Mouse (Mus musculus): ENCODE measurements around the gene Cic. TPM values are rescaled to one million over a fixed set of nuclear protein-coding genes. Genes with fewer than 3 reads are reported as not detected.

Cic gene
- total RNA-seq, 1 experiment from 2014 or later, result 44.4 TPM

DNA sequence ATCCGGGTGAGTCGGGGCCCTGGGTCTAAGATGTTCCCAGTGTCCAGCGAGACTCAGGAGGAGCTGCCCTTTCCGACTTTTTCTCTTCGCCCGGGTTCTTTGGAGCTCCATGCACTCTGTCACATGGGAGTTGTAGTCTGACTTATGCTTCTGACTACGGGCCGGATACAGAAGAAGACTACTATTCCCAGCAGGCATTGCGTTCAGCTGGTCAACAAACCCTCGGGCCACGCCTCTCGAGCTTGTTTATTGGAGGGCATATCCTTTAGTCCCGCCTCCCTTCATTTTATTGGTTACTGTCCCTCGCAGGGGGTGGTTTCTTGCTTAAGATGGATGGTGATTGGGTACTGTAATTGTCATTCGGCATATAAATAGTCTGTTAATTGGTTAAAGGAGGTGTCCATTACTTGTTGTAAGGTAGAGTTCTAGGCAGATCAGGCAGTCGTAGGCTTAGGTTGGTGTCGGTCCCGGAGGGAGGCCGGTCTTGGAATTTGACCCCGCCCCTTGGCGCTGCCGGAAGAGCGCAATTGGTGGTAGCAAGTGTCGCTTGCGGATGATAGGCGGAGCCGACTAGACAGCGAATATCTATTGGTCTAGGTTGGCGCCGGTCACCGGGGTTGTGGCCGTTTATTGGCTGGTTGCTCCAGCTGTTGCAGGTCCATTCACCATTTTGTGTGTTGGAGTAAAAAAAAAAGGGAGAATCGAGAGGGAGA is 403 bp downstream of the Cic start:
- peak; percentile 73 for ATAC-seq (replicated peaks; ENCODE audit: low read depth, poor library complexity, severe bottlenecking)

DNA sequence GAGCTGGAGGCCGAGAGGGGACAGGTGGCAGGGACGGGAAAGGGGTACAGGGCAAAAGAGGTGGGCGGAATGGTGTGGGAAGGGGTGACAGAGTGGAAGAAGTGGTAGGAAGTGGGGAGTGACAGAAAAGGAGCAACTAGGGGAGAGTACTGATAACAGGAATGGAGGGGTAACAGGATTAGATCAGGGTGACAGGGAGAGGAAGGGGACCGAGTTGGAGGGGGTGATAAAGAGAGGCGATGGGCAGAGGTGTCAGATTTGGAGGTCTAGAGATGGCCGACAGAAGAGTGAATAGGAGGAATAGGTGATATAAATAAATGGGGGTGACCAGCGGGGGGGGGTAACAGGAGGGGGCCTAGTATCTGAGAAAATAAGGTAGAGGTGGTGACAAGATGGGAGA is 1.1 kb downstream of the Cic start:
- ATAC-seq (replicated peaks; ENCODE audit: low read depth, poor library complexity, severe bottlenecking), result no peak

DNA sequence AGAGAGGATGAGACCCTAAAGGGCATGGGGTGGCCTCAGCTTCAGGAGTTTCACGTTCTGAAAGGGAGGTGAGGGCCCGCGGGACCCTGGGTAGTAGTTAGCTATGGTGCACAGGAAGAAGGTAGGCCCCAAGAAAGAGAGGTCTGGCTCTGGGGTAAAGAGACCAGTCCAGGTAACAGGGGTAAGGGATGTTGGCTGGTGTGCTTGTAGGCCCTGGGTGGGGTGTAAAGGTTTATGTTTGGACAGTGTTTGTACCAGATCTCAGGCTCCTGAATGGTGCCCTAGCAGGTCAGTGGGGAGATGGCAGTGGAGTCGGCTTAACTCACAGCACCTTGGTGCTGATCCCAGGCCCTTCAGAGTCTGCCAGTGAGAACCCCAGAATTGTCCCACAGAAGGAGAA is 1.5 kb downstream of the Cic start:
- no peak for ATAC-seq (replicated peaks; ENCODE audit: low read depth, poor library complexity, severe bottlenecking)

DNA sequence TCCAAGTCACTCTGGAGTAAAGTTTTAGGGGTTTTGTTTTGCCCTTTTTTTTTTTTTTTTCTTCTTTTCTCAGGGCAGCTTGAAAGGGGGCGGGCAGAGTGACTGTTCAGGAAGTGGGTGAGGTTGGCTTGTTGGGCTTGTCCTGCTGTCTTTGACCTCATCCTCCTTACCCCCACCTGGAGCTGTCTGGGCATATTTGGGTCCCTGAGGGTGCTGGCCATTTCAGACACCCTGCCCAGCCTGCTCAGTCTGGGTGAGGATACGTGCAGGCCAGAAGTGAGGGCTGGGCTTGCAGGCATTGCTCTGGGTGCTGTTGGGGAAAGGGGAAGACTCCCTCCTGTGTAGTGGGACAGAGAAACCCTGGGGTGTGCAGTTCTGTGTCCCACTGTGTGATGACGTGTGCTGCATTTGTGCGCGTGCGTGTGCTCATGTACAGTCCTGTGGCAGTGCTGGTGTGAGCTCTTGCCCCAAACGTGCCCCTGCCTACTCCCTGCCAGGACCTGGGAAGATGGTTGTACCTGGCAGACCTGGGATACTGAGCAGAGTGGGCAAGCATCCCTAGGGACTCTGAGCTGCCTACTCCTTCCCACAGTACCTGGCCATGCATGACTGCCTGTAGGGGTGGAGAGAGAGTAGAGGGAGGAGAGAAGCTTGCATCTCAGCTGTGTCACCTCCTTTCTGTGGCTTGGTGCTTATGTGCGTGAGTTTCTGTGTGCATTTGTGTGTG is 2.2 kb downstream of the Cic start:
- ATAC-seq (replicated peaks; ENCODE audit: low read depth, poor library complexity, severe bottlenecking), result 0 out of 2 replicates have a peak, but pooled peaks have one; percentile 1

DNA sequence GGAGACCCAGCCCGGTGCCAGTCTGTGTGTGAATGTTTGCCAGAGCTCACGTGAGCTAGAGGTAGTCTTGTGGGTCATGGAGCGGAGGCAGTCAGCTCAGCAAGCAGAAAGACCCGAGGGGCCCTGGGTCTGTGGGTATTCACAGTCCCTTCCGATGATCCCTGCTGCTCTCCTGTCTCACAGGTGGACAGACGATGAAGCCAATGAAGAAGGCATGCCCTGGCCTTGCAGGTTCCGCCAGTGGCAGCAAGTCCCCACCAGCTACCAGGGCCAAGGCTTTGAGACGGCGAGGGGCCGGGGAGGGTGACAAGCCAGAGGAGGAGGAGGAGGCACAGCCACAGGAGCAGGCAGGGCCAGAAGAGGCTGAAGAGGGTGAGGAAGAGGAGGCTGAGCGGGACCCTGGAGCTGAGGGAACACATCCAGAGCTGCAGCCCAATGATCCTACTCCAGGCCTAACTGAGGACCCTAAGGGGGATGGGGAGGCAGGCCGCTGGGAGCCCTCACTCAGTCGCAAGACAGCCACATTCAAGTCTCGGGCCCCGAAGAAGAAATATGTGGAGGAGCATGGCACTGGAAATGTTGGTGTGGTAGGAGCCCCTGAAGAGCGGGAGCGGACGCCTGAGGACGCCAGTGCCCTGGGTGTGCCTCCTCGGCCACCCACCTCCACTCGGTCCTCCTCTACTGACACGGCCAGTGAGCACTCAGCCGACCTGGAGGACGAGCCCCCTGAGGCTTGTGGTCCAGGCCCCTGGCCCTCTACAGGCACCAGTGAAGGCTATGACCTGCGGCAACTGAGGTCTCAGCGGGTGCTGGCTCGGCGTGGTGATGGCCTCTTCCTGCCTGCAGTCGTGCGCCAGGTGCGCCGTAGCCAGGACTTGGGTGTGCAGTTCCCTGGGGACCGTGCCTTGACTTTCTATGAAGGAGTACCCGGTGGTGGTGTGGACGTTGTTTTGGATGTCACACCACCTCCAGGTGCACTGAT is 3.4 kb downstream of the Cic start:
- no peak for ATAC-seq (replicated peaks; ENCODE audit: low read depth, poor library complexity, severe bottlenecking)

DNA sequence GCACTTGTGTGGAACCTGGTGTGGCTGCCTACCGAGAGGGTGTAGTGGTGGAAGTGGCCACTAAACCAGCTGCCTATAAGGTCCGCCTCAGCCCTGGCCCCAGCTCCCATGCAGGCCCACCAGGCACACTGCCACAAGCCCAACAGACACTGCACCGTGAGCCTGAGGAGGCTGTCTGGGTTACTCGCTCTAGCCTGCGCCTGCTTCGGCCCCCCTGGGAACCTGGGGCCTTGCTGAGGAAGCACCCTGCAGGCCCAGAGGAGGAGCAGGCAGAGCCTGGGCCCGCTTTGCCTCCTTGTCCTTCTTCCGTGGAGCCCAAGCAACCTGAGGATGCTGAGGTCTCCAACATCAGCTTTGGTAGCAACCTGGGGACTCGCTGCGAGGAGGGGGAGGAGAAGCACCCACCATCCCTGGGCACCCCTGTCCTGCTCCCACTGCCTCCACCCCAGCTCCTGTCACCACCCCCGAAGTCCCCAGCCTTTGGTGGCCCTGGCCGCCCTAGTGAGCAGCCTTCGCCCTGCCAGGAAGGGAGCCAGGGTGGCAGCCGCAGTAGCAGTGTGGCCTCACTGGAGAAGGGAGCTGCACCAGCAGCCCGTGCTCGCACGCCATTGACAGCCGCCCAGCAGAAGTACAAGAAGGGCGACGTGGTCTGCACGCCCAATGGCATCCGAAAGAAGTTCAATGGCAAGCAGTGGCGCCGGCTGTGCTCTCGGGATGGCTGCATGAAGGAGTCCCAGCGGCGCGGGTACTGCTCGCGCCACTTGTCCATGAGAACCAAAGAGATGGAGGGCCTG is 4.3 kb downstream of the Cic start:
- ATAC-seq (replicated peaks; ENCODE audit: low read depth, poor library complexity, severe bottlenecking), result no peak

DNA sequence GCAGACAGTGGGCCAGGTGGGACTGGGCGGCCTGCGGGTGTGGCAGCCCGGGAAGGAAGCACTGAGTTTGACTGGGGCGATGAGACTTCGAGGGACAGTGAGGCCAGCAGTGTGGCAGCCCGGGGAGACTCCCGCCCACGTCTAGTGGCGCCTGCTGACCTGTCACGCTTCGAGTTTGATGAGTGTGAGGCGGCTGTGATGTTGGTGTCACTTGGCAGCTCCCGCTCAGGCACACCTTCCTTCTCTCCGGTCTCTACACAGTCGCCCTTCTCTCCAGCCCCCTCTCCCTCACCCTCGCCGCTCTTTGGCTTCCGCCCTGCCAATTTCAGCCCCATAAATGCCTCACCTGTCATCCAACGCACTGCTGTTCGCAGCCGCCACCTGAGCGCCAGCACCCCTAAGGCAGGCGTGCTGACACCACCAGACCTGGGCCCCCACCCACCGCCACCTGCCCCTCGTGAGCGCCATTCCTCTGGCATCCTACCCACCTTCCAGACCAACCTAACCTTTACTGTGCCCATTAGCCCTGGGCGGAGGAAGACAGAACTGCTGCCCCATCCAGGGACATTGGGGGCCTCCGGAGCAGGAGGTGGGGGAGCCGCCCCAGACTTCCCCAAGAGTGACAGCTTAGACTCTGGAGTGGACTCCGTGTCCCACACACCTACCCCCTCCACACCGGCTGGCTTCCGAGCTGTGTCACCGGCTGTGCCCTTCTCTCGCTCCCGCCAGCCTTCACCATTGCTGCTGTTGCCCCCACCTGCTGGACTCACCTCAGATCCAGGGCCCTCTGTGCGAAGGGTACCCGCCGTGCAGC is 5.1 kb downstream of the Cic start:
- ATAC-seq (replicated peaks; ENCODE audit: low read depth, poor library complexity, severe bottlenecking), result no peak

DNA sequence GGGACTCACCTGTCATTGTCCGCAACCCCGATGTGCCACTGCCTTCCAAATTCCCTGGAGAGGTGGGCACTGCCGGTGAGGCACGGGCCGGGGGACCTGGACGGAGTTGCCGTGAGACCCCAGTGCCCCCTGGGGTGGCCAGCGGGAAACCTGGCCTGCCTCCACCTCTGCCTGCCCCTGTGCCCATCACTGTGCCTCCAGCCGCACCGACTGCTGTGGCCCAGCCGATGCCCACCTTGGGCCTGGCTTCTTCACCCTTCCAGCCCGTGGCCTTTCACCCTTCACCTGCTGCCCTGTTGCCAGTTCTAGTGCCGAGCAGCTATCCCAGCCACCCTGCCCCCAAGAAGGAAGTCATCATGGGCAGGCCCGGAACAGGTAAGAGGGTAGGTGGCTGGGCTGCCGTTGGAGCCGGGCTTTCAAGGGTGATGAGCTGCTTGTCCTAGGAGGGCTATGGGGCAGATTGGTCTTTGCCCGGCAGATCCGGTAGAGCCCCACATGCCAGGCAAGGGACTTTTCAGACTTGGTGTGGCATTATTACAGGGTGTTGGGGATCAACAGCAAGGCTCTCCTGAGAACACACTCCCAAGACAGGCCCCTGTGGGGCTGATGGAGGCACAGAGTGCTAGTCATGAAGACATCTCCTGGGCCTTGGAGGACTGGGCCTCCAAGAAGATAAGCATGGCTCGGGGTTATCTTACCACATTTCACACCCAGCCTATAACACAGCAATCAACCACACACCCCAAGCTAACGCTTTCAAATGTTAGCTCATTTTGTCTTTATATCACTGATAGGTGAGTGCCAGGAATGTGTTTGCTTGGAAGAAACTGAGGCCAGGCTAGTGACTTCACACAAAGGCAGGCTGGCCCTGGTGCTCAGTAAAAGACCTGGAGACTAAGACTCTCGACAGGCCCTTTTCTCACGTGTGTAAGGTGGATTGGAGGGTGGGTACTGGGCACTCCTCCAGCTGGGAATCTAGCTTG is 6.0 kb downstream of the Cic start:
- peak; percentile 12; the same call in 1 of the 2 replicates for ATAC-seq (replicated peaks; ENCODE audit: low read depth, poor library complexity, severe bottlenecking)

DNA sequence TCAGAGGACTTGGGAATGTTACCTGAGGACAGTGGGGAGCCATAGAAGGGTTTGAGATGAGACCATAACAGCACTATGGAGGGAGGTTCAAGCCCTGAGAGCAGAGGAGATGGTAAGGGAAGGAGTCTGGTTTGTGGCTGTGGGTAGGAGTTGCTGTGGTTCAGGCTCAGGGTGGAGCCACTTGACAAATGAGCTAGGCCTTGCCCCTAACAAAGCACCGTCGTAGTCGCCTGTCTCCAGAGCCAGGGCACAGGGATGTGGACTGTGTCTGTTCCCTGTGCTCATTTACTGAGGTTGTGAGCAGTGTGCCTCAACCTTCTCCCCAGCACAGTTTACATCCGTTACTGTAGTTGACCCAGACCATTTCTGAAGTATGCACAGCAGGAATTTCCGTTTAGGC is 7.1 kb downstream of the Cic start:
- peak; percentile 61 for ATAC-seq (replicated peaks; ENCODE audit: low read depth, poor library complexity, severe bottlenecking)

DNA sequence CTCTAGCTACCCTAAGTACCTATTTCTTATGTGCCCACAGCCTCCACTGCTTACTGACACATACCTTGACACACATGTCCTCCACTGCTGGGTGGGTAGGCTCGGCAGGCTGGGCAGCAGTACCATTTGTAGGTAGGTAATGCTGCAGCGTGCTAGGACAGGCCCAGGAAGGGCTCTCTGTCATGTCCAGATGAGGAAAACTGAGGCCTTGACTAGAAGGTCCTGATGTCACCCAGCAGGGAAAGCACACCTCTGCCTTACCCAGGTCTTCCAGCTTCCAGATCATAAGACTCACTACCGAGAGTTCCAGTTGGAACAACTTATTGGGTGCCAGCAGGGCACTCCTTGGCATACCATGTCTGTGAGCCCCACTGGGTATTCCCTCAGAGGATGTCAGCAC is 7.5 kb downstream of the Cic start:
- ATAC-seq (replicated peaks; ENCODE audit: low read depth, poor library complexity, severe bottlenecking), result no peak

DNA sequence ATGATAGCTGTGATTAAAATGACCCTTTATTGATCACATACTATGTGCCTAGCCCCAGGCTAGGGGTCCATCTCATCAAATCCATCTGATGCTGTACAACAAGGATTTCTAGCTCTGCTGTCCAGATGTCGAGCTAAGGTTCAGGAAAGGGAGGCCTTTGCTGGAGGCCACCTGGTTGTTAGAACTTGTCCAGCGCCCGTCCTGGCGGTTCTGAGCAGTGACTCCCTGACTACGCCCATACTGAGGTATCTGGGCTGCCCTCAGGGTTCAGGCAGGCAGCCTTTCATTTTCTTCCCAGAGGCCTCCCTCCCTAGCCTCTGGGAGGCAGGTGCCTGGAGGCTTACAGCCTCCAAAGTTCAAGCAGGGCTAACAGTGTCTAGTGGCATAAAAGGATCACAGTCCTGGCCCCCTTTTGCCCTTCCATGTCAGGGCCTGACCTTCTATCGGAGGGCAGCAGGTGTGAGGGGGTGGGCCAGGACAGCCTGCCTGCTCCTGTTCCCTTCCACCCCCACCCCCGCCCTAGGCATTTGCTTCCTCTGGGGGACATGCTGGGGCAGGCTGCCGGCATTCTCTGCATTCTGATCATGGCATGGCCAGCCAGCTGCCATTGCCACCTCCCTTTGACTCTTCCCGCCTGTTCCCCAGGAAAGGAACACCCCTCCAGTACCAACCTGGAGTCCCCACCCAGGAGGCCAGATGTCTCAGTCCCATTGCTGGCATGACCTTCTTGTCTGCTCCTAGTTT is 8.2 kb downstream of the Cic start:
- no peak for ATAC-seq (replicated peaks; ENCODE audit: low read depth, poor library complexity, severe bottlenecking)

DNA sequence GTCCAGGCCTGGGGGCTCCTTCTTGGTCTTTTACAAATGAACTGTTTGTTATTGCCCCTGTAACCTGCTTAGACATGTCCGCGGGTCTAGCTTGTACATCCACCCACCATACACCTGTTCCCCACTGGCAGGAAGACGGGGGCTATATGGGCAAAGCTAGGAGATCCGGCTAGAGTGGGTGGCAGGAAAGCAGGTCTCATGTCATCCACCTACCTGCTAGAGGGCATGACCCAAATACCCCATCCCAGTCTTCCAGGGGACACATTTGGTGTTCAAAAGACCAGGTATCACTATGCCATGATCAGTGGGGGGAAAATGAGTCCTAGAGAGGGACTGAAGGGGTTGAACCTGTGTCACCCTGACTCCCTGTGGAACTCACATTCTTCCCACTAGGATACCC is 9.9 kb downstream of the Cic start:
- ATAC-seq (replicated peaks; ENCODE audit: low read depth, poor library complexity, severe bottlenecking), result no peak

DNA sequence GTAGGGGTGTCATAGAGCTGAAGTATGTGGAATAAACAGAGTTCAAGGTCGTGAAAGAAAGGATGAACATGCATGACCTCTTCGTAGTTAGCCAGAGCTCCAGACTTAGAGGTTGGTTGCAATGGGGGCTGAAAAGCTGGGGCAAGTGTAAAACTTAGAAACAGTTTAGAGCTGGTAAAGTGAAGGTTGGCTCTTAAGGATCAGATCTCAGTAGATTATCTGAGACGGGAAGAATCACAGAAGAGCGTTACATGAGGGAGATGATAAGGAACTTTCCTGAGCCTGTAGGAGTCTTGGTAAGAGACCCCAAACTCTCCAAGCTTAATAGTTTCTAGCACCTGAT is 10.5 kb downstream of the Cic start:
- ATAC-seq (replicated peaks; ENCODE audit: low read depth, poor library complexity, severe bottlenecking), result no peak

DNA sequence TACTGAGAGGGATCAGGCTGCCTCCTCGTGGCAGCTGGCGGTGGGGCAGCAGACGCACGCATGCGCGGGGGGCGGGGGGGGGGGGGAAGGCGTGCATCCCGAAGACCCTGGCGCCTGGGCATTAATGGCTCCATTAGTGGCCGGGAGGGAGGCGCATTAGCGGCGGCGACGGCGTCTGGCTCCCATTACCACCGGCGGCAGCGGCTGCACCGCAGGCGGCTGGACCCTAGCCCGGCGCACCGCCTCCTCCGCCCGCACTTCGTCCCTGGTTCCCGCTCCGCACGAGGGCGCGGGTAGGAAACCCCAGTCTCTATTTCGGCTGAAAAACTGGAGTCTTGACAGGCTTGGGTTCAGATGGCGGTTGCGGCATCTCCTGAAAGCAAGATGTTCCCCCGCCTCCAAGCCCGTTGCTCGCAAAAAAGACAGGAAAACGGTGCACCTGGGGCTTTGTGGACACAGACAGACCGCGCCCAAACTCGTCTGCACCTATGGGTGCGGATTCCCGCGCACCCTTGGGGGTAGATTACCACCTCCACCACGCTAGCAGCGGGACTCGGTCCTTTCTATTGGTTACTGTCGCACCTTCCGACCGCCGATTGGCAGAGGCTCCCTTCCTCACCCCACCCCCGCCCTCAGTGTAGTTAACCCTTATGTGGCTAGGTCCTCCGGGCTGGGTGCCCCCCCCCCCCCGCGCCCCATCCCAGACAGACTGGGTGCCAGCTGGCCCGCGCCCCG is 11.0 kb downstream of the Cic start:
- peak; percentile 30 for ATAC-seq (replicated peaks; ENCODE audit: low read depth, poor library complexity, severe bottlenecking)

DNA sequence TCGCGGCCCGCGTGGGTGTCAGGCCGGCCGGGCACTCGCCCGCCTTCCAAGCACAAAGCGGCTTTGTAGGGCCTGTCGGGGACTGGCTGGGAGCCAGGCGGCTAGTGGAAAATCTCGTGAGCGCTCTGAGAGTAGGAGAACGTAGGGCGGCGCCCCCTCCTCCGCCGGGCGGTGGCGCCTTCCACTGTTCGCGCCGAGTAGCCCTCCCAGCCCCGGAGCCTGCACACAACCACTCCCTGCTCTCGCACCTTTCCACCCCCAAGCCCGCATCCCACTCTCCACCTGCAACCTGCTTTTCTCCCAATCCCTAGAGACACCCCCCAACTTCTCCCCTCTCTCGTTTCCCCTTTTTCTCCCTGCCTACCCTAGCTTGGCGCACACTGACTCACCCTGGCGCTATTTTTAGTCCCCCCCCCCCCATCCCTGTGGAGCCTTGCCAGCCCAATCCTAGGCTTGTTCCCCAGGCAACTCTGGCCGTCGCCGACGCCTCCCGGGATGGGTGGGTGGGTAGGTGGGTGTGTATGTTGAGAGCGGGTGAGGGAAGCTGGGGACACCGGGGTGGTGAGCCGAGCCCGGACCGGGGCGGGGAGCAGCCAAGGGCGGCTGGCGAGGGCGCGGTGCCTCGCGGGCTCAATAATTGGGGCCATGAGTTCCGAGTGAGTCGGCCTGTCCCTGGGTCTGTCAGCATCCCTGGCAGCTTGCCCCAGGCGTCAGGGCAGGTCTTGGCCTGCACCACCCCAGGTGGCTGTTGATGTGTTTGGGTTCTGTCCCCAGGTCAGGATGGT is 11.8 kb downstream of the Cic start:
- ATAC-seq (replicated peaks; ENCODE audit: low read depth, poor library complexity, severe bottlenecking), result peak; percentile 7; the same call in 1 of the 2 replicates
